Mouse (Mus musculus) midbrain, embryonic 16.5 days (tissue): ENCODE data around the gene Sh3d19. TPM values are rescaled to one million over a fixed set of nuclear protein-coding genes. Genes with fewer than 3 reads are reported as not detected.
A peak's percentile ranks its signal among the peaks of the same experiment; 100 is the strongest.
"Not testable (repeated sequence)": the region's sequence is repeated elsewhere in the genome, so short reads cannot be mapped to it uniquely, and the experiment has no call there.

Experiments
- ATAC-seq: fragments of 200-750 bp; cut with Nextera tagmentation; 2 replicates; pipeline ENCODE4 v1.8.0; 2017; ENCODE audit warnings: moderate TSS enrichment
- H3K27ac ChIP-seq: fragments of 300-500 bp; sonication (generic); 2 replicates; pipeline ENCODE4 v1.5.1; 2014; ENCODE audit warnings: mild to moderate bottlenecking, low read length, mixed read lengths
- H3K27me3 ChIP-seq: fragments of 300-500 bp; sonication (generic); 2 replicates; pipeline ENCODE4 v1.6.1; 2014; ENCODE audit warnings: low read depth, low read length, mixed read lengths; ENCODE audit not compliant: control insufficient read depth, insufficient read depth
- H3K36me3 ChIP-seq: fragments of 300-500 bp; sonication (generic); 2 replicates; pipeline ENCODE4 v1.6.1; 2014; ENCODE audit warnings: mild to moderate bottlenecking, low read length, moderate library complexity, mixed read lengths; ENCODE audit not compliant: control insufficient read depth, insufficient read depth
- H3K4me1 ChIP-seq: fragments of 300-500 bp; sonication (generic); 2 replicates; pipeline ENCODE4 v1.6.1; 2014; ENCODE audit warnings: mild to moderate bottlenecking, low read length, mixed read lengths; ENCODE audit not compliant: control insufficient read depth, insufficient read depth
- H3K4me2 ChIP-seq: fragments of 300-500 bp; sonication (generic); 2 replicates; pipeline ENCODE4 v1.6.1; 2014; ENCODE audit warnings: mild to moderate bottlenecking, low read length, mixed read lengths
- H3K4me3 ChIP-seq: fragments of 300-500 bp; sonication (generic); 2 replicates; pipeline ENCODE4 v1.5.1; 2014; ENCODE audit warnings: low read depth, mild to moderate bottlenecking, low read length, moderate library complexity, mixed read lengths
- H3K9ac ChIP-seq: fragments of 300-500 bp; sonication (generic); 2 replicates; pipeline ENCODE4 v1.6.1; 2014; ENCODE audit warnings: low read depth, low read length, mixed read lengths
- H3K9me3 ChIP-seq: fragments of 300-500 bp; sonication (generic); replicated peaks from 2 replicates; pipeline ENCODE4 v1.6.1; 2014; ENCODE audit warnings: mild to moderate bottlenecking, low read length, mixed read lengths; ENCODE audit not compliant: control insufficient read depth, poor library complexity, severe bottlenecking
- WGBS: fragments of 180-500 bp; shearing (Covaris S2); extraction: QIAGEN DNeasy Blood & Tissue Kit; methylation state at CpG from one replicate; pipeline ENCODE4 v1.1.7; 2014; 5-methylcytosine and 5-hydroxymethylcytosine counted together
- polyA plus RNA-seq: library from polyadenylated mRNA; unstranded; fragments of >200 nt; fragmentation: Nextera tagmentation; extraction: Ambion mirVana; gene quantifications from 2 replicates; pipeline ENCODE4 v1.2.1, GENCODE M21; 2015

The Sh3d19 gene
- polyA plus RNA-seq, 1 experiment from 2014 or later, result 15.6 TPM

- no peaks in the 10 kb centered on the region for H3K36me3 ChIP-seq
- no peaks in the 10 kb centered on the region for H3K9me3 ChIP-seq
- H3K4me1 ChIP-seq, result peaks cover 14% of the 10 kb centered on the region
- H3K4me3 ChIP-seq, result no peak overlapping the region
- 93% methylated on average over 8 of the region's 8 CpGs for WGBS
- ATAC-seq, result no peak
- H3K27me3 ChIP-seq, result no peaks in the 10 kb centered on the region
- no peak overlapping the region for H3K9ac ChIP-seq
- H3K27ac ChIP-seq, result no peak overlapping the region
- no peak overlapping the region for H3K4me2 ChIP-seq
Measured at GRCm38 (mm10) chr3:85969040-85969439, 1.9 kb upstream of the Sh3d19 start.

GRCm38 (mm10) chr3:85971599-85971975 is 678 bp downstream of the Sh3d19 start:
- 3% methylated on average over 13 of the region's 13 CpGs for WGBS
- peak overlapping the region; percentile 79; the same call in 1 of the 2 replicates for H3K27ac ChIP-seq
- H3K27me3 ChIP-seq, result no peaks in the 10 kb centered on the region
- H3K36me3 ChIP-seq, result no peaks in the 10 kb centered on the region
- peak overlapping the region; percentile 93 for H3K9ac ChIP-seq
- H3K4me3 ChIP-seq, result peak overlapping the region; percentile 70
- H3K4me2 ChIP-seq, result peak overlapping the region; percentile 88
- peak; percentile 39; the same call in 1 of the 2 replicates for ATAC-seq
- no peaks in the 10 kb centered on the region for H3K9me3 ChIP-seq
- peaks cover 14% of the 10 kb centered on the region for H3K4me1 ChIP-seq

GRCm38 (mm10) chr3:85973376-85974140 is 2.6 kb downstream of the Sh3d19 start:
- Histone ChIP-seq H3K4me1 (peaks cover 14% of the 10 kb centered on the region), H3K27me3 (no peaks in the 10 kb centered on the region), H3K27ac (no peak overlapping the region), H3K4me2 (no peak overlapping the region; the same call in 1 of the 2 replicates), H3K9me3 (no peaks in the 10 kb centered on the region), H3K36me3 (no peaks in the 10 kb centered on the region), H3K9ac (no peak overlapping the region), H3K4me3 (no peak overlapping the region)
- ATAC-seq, result no peak
- 90% methylated on average over 10 of the region's 10 CpGs for WGBS

- ATAC-seq, result no peak
- 81% methylated on average over 4 of the region's 4 CpGs for WGBS
- no peaks in the 10 kb centered on the region for H3K9me3 ChIP-seq
Measured at GRCm38 (mm10) chr3:85974451-85974850, 3.5 kb downstream of the Sh3d19 start.

GRCm38 (mm10) chr3:85980036-85980435 is 9.1 kb downstream of the Sh3d19 start:
- no peak for ATAC-seq
- 96% methylated on average over 4 of the region's 4 CpGs for WGBS
- H3K36me3 ChIP-seq, result no peaks in the 10 kb centered on the region
- no peak overlapping the region for H3K4me3 ChIP-seq
- H3K4me1 ChIP-seq, result no peaks in the 10 kb centered on the region
- H3K27me3 ChIP-seq, result no peaks in the 10 kb centered on the region
- H3K9ac ChIP-seq, result no peak overlapping the region
- H3K9me3 ChIP-seq, result no peaks in the 10 kb centered on the region
- H3K27ac ChIP-seq, result no peak overlapping the region
- H3K4me2 ChIP-seq, result no peak overlapping the region

More at GRCm38 (mm10) chr3:85974451-85974850, 3.5 kb downstream of the Sh3d19 start:
- Histone ChIP-seq H3K36me3 (no peaks in the 10 kb centered on the region), H3K4me3 (no peak overlapping the region), H3K9ac (no peak overlapping the region), H3K4me2 (no peak overlapping the region), H3K27ac (no peak overlapping the region), H3K27me3 (no peaks in the 10 kb centered on the region), H3K4me1 (peaks cover 14% of the 10 kb centered on the region)

GRCm38 (mm10) chr3:85981761-85982160 is 10.9 kb downstream of the Sh3d19 start:
- H3K4me1 ChIP-seq, H3K4me2 ChIP-seq, H3K36me3 ChIP-seq, H3K9me3 ChIP-seq, H3K27ac ChIP-seq, H3K9ac ChIP-seq, ATAC-seq, H3K4me3 ChIP-seq, H3K27me3 ChIP-seq: not testable (repeated sequence)
- 84% methylated on average over 2 of the region's 3 CpGs for WGBS

GRCm38 (mm10) chr3:85984537-85984936 is 13.6 kb downstream of the Sh3d19 start:
- Histone ChIP-seq H3K9me3 (no peaks in the 10 kb centered on the region), H3K4me3 (no peak overlapping the region), H3K36me3 (no peaks in the 10 kb centered on the region), H3K4me2 (no peak overlapping the region), H3K27me3 (no peaks in the 10 kb centered on the region), H3K4me1 (no peaks in the 10 kb centered on the region), H3K9ac (no peak overlapping the region), H3K27ac (no peak overlapping the region)
- 90% methylated on average over 6 of the region's 6 CpGs for WGBS
- ATAC-seq, result no peak

- no peaks in the 10 kb centered on the region for H3K27me3 ChIP-seq
- no peak overlapping the region for H3K9ac ChIP-seq
- H3K4me3 ChIP-seq, result no peak overlapping the region
- no peak for ATAC-seq
- H3K4me1 ChIP-seq, result no peaks in the 10 kb centered on the region
- H3K4me2 ChIP-seq, result no peak overlapping the region
- no peaks in the 10 kb centered on the region for H3K9me3 ChIP-seq
- WGBS, result 92% methylated on average over 2 of the region's 2 CpGs
- no peak overlapping the region for H3K27ac ChIP-seq
- H3K36me3 ChIP-seq, result no peaks in the 10 kb centered on the region
Measured at GRCm38 (mm10) chr3:85987225-85987624, 16.3 kb downstream of the Sh3d19 start.

GRCm38 (mm10) chr3:85991140-85991801 is 20.4 kb downstream of the Sh3d19 start:
- H3K27ac ChIP-seq, result no peak overlapping the region
- H3K4me2 ChIP-seq, result no peak overlapping the region
- no peak overlapping the region for H3K9ac ChIP-seq
- H3K4me1 ChIP-seq, result no peaks in the 10 kb centered on the region
- no peaks in the 10 kb centered on the region for H3K9me3 ChIP-seq
- H3K4me3 ChIP-seq, result no peak overlapping the region
- no peaks in the 10 kb centered on the region for H3K27me3 ChIP-seq
- WGBS, result 63% methylated on average over 6 of the region's 6 CpGs
- H3K36me3 ChIP-seq, result no peaks in the 10 kb centered on the region
- ATAC-seq, result no peak
